Mouse (Mus musculus): ENCODE data around the gene Ccdc114.

DNA sequence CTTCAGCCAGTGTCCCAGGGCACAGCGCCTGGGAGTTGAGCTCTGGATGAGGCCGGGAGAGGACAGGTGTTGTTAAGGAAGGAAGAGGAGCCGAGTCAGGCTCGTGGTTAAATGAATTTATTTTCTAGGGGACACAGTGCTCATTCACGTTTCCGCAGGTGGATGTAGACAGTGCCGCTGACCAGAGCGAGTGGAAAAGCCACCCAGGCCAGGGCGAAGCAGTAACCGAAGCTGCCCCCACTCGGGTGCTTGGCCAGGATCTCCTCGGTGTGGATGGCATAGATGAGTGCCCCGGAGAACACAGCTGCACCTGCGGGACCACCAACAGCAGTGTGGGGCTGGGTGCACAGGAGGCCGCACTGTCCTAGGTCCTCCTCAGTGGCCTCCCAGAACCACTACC, 5.9 kb upstream of the Ccdc114 start:
- TF ChIP-seq CTCF (IDR thresholded peaks at IDR 0.05; ENCODE audit: low read depth, low read length) (no peak), GATA1 (IDR thresholded peaks at IDR 0.05; ENCODE audit: borderline replicate concordance, low read length) (no peak)

All from G1E (cell line).